Mouse (Mus musculus) embryonic facial prominence, embryonic 11.5 days (tissue): ENCODE results near the gene Rims3. TPM values are rescaled to one million over a fixed set of nuclear protein-coding genes. Genes with fewer than 3 reads are reported as not detected.

Experiments
- ATAC-seq: fragments of 200-750 bp; cut with Nextera tagmentation; replicated peaks from 2 replicates; pipeline ENCODE4 v1.8.0; 2017; ENCODE audit warnings: low read depth; ENCODE audit not compliant: insufficient number of reproducible peaks, low FRiP score, low TSS enrichment
- DNase-seq: peaks from one replicate; pipeline ENCODE4 v3.0.0-alpha.2; 2015; ENCODE audit warnings: low spot score
- H3K27ac ChIP-seq: fragments of 300-500 bp; sonication (generic); replicated peaks from 2 replicates; pipeline ENCODE4 v1.5.1; 2014; ENCODE audit warnings: mild to moderate bottlenecking, low read depth, low read length, control low read depth
- H3K27me3 ChIP-seq: fragments of 300-500 bp; sonication (generic); 2 replicates; pipeline ENCODE4 v1.6.1; 2014; ENCODE audit warnings: mild to moderate bottlenecking, low read length, moderate library complexity, mixed read lengths; ENCODE audit not compliant: control insufficient read depth, insufficient read depth
- H3K36me3 ChIP-seq: fragments of 300-500 bp; sonication (generic); replicated peaks from 2 replicates; pipeline ENCODE4 v1.6.1; 2014; ENCODE audit warnings: low read depth, mild to moderate bottlenecking, low read length, moderate library complexity, mixed read lengths; ENCODE audit not compliant: control insufficient read depth, insufficient read depth
- H3K4me1 ChIP-seq: fragments of 300-500 bp; sonication (generic); 2 replicates; pipeline ENCODE4 v1.6.1; 2014; ENCODE audit warnings: low read length, mixed read lengths; ENCODE audit not compliant: control insufficient read depth, insufficient read depth
- H3K4me2 ChIP-seq: fragments of 300-500 bp; sonication (generic); 2 replicates; pipeline ENCODE4 v1.6.1; 2014; ENCODE audit warnings: low read depth, mild to moderate bottlenecking, control low read depth, low read length, moderate library complexity
- H3K4me3 ChIP-seq: fragments of 300-500 bp; sonication (generic); 2 replicates; pipeline ENCODE4 v1.5.1; 2014; ENCODE audit warnings: low read depth, low read length, control low read depth
- H3K9ac ChIP-seq: fragments of 300-500 bp; sonication (generic); replicated peaks from 2 replicates; pipeline ENCODE4 v1.6.1; 2014; ENCODE audit warnings: mild to moderate bottlenecking, control low read depth, low read length
- H3K9me3 ChIP-seq: fragments of 300-500 bp; sonication (generic); replicated peaks from 2 replicates; pipeline ENCODE4 v1.6.1; 2016; ENCODE audit warnings: mild to moderate bottlenecking, low read length, inconsistent platforms, mixed read lengths; ENCODE audit not compliant: control insufficient read depth
- WGBS: fragments of 180-500 bp; shearing (Covaris S2); extraction: QIAGEN DNeasy Blood & Tissue Kit; methylation state at CpG from one replicate; pipeline ENCODE4 v1.1.7; 2014; 5-methylcytosine and 5-hydroxymethylcytosine counted together
- polyA plus RNA-seq: library from polyadenylated mRNA; unstranded; fragments of >200 nt; fragmentation: Nextera tagmentation; extraction: Ambion mirVana; gene quantifications from 2 replicates; pipeline ENCODE4 v1.2.1, GENCODE M21; 2014

The Rims3 gene
- 1.8 and 2.4 TPM in 2 replicates for polyA plus RNA-seq

GRCm38 (mm10) chr4:120854588-120855319 lies at the start of gene Rims3:
Rims3 (plus strand) TSS chr4:120854816.
- H3K4me2 ChIP-seq: peak within 1 kb of the TSS; percentile 96
- DNase-seq: peak; percentile 58
- no peaks in the 10 kb centered on the region for H3K4me1 ChIP-seq
- peak within 1 kb of the TSS; percentile 54 for H3K4me3 ChIP-seq
- H3K27me3 ChIP-seq: peaks cover 20% of the 10 kb centered on the region
- 1% methylated on average over 43 of the region's 68 CpGs for WGBS
- H3K36me3 ChIP-seq: no peaks in the 10 kb centered on the region
- H3K9me3 ChIP-seq: no peaks in the 10 kb centered on the region
- H3K9ac ChIP-seq: peak within 1 kb of the TSS; percentile 55
- ATAC-seq: peak; percentile 49
- no peak within 1 kb of the TSS for H3K27ac ChIP-seq

GRCm38 (mm10) chr4:120805816-120806215 lies 48.8 kb upstream of the Rims3 start:
- DNase-seq (no peak), ATAC-seq (no peak)
- H3K9ac ChIP-seq: no peak overlapping the region
- H3K4me1 ChIP-seq: no peaks in the 10 kb centered on the region
- H3K4me3 ChIP-seq: no peak overlapping the region
- no peak overlapping the region for H3K4me2 ChIP-seq
- H3K36me3 ChIP-seq: no peaks in the 10 kb centered on the region
- no peaks in the 10 kb centered on the region for H3K27me3 ChIP-seq
- no peaks in the 10 kb centered on the region for H3K9me3 ChIP-seq
- H3K27ac ChIP-seq: no peak overlapping the region

- ATAC-seq: no peak
- no peaks in the 10 kb centered on the region for H3K36me3 ChIP-seq
- no peaks in the 10 kb centered on the region for H3K27me3 ChIP-seq
- DNase-seq: no peak
- peak overlapping the region; percentile 63 for H3K9ac ChIP-seq
- no peak overlapping the region for H3K27ac ChIP-seq
- H3K4me1 ChIP-seq: no peaks in the 10 kb centered on the region
- no peaks in the 10 kb centered on the region for H3K9me3 ChIP-seq
- H3K4me3 ChIP-seq: peak overlapping the region; percentile 45
- 13% methylated on average over 1 of the region's 1 CpGs for WGBS
- peak overlapping the region; percentile 59 for H3K4me2 ChIP-seq
Observed at GRCm38 (mm10) chr4:120813762-120814161, 40.9 kb upstream of the Rims3 start.

GRCm38 (mm10) chr4:120814171-120814570 lies 40.4 kb upstream of the Rims3 start:
- H3K36me3 ChIP-seq: no peaks in the 10 kb centered on the region
- H3K9me3 ChIP-seq: no peaks in the 10 kb centered on the region
- H3K9ac ChIP-seq: peak overlapping the region; percentile 63
- H3K27me3 ChIP-seq: no peaks in the 10 kb centered on the region
- 40% methylated on average over 4 of the region's 4 CpGs for WGBS
- DNase-seq (peak; percentile 18), ATAC-seq (no peak)
- peak overlapping the region; percentile 59 for H3K4me2 ChIP-seq
- no peaks in the 10 kb centered on the region for H3K4me1 ChIP-seq
- H3K4me3 ChIP-seq: peak overlapping the region; percentile 45
- H3K27ac ChIP-seq: no peak overlapping the region

GRCm38 (mm10) chr4:120815163-120815562 lies 39.5 kb upstream of the Rims3 start:
- Histone ChIP-seq H3K9ac (peak overlapping the region; percentile 59), H3K9me3 (no peaks in the 10 kb centered on the region), H3K27me3 (no peaks in the 10 kb centered on the region), H3K27ac (peak overlapping the region; percentile 1; the same call in 1 of the 2 replicates), H3K4me3 (peak overlapping the region; percentile 45), H3K4me2 (peak overlapping the region; percentile 59), H3K4me1 (no peaks in the 10 kb centered on the region), H3K36me3 (no peaks in the 10 kb centered on the region)
- WGBS: 14% methylated on average over 4 of the region's 4 CpGs
- peak; percentile 48 for DNase-seq
- ATAC-seq: no peak

- peak; percentile 95 for DNase-seq
- no peaks in the 10 kb centered on the region for H3K4me1 ChIP-seq
Observed at GRCm38 (mm10) chr4:120815622-120816334, 38.8 kb upstream of the Rims3 start.

GRCm38 (mm10) chr4:120817002-120817774 lies 37.4 kb upstream of the Rims3 start:
- H3K27me3 ChIP-seq: no peaks in the 10 kb centered on the region
- H3K4me3 ChIP-seq: no peak overlapping the region
- WGBS: 14% methylated on average over 3 of the region's 3 CpGs
- H3K36me3 ChIP-seq: no peaks in the 10 kb centered on the region
- no peaks in the 10 kb centered on the region for H3K9me3 ChIP-seq
- peak; percentile 63 for DNase-seq
- no peak for ATAC-seq
- no peak overlapping the region for H3K9ac ChIP-seq
- H3K27ac ChIP-seq: 0 out of 2 replicates have a peak overlapping the region, but pooled peaks have one; percentile 16
- H3K4me1 ChIP-seq: no peaks in the 10 kb centered on the region
- no peak overlapping the region for H3K4me2 ChIP-seq

More at GRCm38 (mm10) chr4:120815622-120816334, 38.8 kb upstream of the Rims3 start:
- ATAC-seq: peak; percentile 97
- 8% methylated on average over 10 of the region's 10 CpGs for WGBS
- no peaks in the 10 kb centered on the region for H3K36me3 ChIP-seq
- H3K27ac ChIP-seq: peak overlapping the region; percentile 1; the same call in 1 of the 2 replicates
- H3K4me2 ChIP-seq: peak overlapping the region; percentile 59
- no peaks in the 10 kb centered on the region for H3K9me3 ChIP-seq
- no peaks in the 10 kb centered on the region for H3K27me3 ChIP-seq
- peak overlapping the region; percentile 59 for H3K9ac ChIP-seq
- peak overlapping the region; percentile 45 for H3K4me3 ChIP-seq
